ENCODE assay signal across 8 mouse cellular contexts in the genomic region with DNA sequence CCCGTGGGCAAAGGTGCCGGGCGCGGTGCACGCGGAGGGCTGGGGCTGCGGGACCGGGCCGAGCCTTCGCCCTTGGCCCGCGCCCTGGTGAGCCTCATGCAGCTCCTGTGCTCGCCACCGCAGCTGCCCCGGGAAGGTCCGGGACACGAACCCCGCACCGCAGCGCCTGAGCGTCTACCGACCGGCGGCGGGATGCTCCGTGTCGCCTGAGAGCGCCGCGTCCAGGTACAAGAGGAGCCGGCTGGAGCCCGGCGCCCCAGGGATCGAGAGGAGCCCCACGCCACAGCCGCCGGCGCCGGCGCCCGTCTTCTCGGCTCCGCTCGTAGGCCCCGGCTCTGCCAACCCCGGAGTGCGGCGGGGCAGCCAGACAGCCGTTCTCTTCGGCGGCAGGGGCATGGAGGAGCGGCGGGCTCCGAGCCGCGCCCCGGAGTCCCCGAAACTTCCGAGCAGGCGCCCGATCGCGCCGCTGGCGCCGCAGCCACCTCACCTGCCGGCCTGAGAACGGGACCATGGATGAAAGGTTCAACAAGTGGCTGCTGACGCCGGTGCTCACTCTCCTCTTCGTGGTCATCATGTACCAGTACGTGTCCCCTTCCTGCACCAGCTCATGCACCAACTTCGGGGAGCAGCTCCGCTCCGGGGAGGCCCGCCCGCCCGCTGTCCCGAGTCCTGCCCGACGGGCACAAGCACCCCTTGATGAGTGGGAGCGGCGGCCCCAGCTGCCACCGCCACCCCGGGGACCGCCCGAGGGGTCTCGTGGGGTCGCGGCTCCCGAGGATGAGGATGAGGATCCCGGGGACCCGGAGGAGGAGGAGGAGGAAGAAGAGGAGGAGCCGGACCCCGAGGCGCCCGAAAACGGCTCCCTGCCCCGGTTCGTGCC. TPM values are rescaled to one million over a fixed set of nuclear protein-coding genes. Genes with fewer than 3 reads are reported as not detected.
DNase-seq lines count a peak whose midpoint lies in the region; ATAC-seq and TF ChIP-seq lines count a peak whose summit lies in the region.

A gene (plus strand): TSS at position 436 of the 880 bp plus-strand sequence.

- H3K4me2 ChIP-seq in heart, embryonic 12.5 days, result peak within 1 kb of the TSS; percentile 92
- H3K4me2 ChIP-seq in heart, embryonic 15.5 days, result peak within 1 kb of the TSS; percentile 100
- H3K4me2 ChIP-seq in midbrain, embryonic 15.5 days, result peak within 1 kb of the TSS; percentile 97

- WGBS in heart, embryonic 12.5 days, result under 1% methylated on average over 100 of the region's 100 CpGs
- WGBS in heart, embryonic 15.5 days, result under 1% methylated on average over 94 of the region's 100 CpGs
- WGBS in midbrain, embryonic 15.5 days, result under 1% methylated on average over 99 of the region's 100 CpGs

- peak; percentile 64 for ATAC-seq in heart, embryonic 12.5 days (ENCODE audit: insufficient number of reproducible peaks, low FRiP score)
- ATAC-seq in G1E (ENCODE audit: extremely low read depth, insufficient number of reproducible peaks, low FRiP score, poor library complexity, severe bottlenecking), result no peak
- ATAC-seq in heart, embryonic 15.5 days (replicated peaks; ENCODE audit: insufficient number of reproducible peaks, insufficient read depth, low FRiP score, low read depth), result no peak
- ATAC-seq in midbrain, embryonic 15.5 days (replicated peaks), result peak; percentile 64

- H3K4me3 ChIP-seq in heart, embryonic 12.5 days, result peak within 1 kb of the TSS; percentile 65
- peak within 1 kb of the TSS; percentile 13; the same call in 1 of the 2 replicates for H3K4me3 ChIP-seq in G1E (ENCODE audit: low read depth, low read length)
- H3K4me3 ChIP-seq in heart, embryonic 15.5 days, result peak within 1 kb of the TSS; percentile 72
- peak within 1 kb of the TSS; percentile 75 for H3K4me3 ChIP-seq in midbrain, embryonic 15.5 days

- H3K9ac ChIP-seq in heart, embryonic 12.5 days, result peak within 1 kb of the TSS; percentile 69
- H3K9ac ChIP-seq in heart, embryonic 15.5 days, result peak within 1 kb of the TSS; percentile 53
- peak within 1 kb of the TSS; percentile 56 for H3K9ac ChIP-seq in midbrain, embryonic 15.5 days

- H3K4me1 ChIP-seq in heart, embryonic 12.5 days (replicated peaks), result peaks cover 3% of the 10 kb centered on the region
- H3K4me1 ChIP-seq in G1E (ENCODE audit: insufficient read depth, low read depth, low read length), result no peaks in the 10 kb centered on the region
- peaks cover 20% of the 10 kb centered on the region for H3K4me1 ChIP-seq in heart, embryonic 15.5 days (replicated peaks)
- peaks cover 17% of the 10 kb centered on the region for H3K4me1 ChIP-seq in midbrain, embryonic 15.5 days

- TF ChIP-seq CTCF in G1E (IDR thresholded peaks at IDR 0.05; ENCODE audit: low read depth, low read length), result no peak

- H3K27me3 ChIP-seq in heart, embryonic 12.5 days (replicated peaks), result peaks cover 54% of the 10 kb centered on the region
- H3K27me3 ChIP-seq in G1E (ENCODE audit: insufficient read depth, low read length), result no peaks in the 10 kb centered on the region; the same call in 1 of the 2 replicates
- H3K27me3 ChIP-seq in heart, embryonic 15.5 days, result peaks cover 64% of the 10 kb centered on the region
- H3K27me3 ChIP-seq in midbrain, embryonic 15.5 days (replicated peaks), result peaks cover 14% of the 10 kb centered on the region

- no peaks in the 10 kb centered on the region for H3K9me3 ChIP-seq in heart, embryonic 12.5 days (replicated peaks)
- H3K9me3 ChIP-seq in G1E (replicated peaks), result peaks cover 47% of the 10 kb centered on the region
- H3K9me3 ChIP-seq in heart, embryonic 15.5 days (replicated peaks), result no peaks in the 10 kb centered on the region
- H3K9me3 ChIP-seq in midbrain, embryonic 15.5 days, result no peaks in the 10 kb centered on the region

- H3K27ac ChIP-seq in heart, embryonic 12.5 days (ENCODE audit: poor library complexity, severe bottlenecking), result no peak within 1 kb of the TSS
- H3K27ac ChIP-seq in heart, embryonic 15.5 days, result no peak within 1 kb of the TSS
- peak within 1 kb of the TSS; percentile 40 for H3K27ac ChIP-seq in midbrain, embryonic 15.5 days

- H3K36me3 ChIP-seq in heart, embryonic 12.5 days, result no peaks in the 10 kb centered on the region
- no peaks in the 10 kb centered on the region for H3K36me3 ChIP-seq in G1E (replicated peaks)
- H3K36me3 ChIP-seq in heart, embryonic 15.5 days, result no peaks in the 10 kb centered on the region
- H3K36me3 ChIP-seq in midbrain, embryonic 15.5 days (replicated peaks), result no peaks in the 10 kb centered on the region

- no peak for DNase-seq in heart, adult 8-10 months (ENCODE audit: low spot score)
- no peak for DNase-seq in G1E (ENCODE audit: low spot score)
- DNase-seq in cerebellum, adult 9-11 months, result peak; percentile 56
- DNase-seq in left cerebral cortex, adult 8-10 months (ENCODE audit: low spot score in 2 of 2), result peak; percentile 18 to 23
- no peak for DNase-seq in spleen, postnatal 14 days (ENCODE audit: low spot score in 2 of 2)

RNA-seq across cellular contexts. Expression of the gene that starts here (rescaled TPM):
- 0.22 and 0.26 TPM in 2 replicates for polyA plus RNA-seq in heart, embryonic 12.5 days (2016; fragmentation: Nextera tagmentation; extraction: Ambion mirVana)
- not detected for total RNA-seq in heart, adult 8-10 months (2022)
- total RNA-seq in G1E (2014; fragmentation: Nextera tagmentation) (not detected in 2 replicates), G1E (2017) (0.11 and 0.12 TPM in 2 replicates)
- not detected in 2 replicates for polyA plus RNA-seq in G1E (2012)
- polyA plus RNA-seq in heart, embryonic 15.5 days (2015; fragmentation: Nextera tagmentation; extraction: Ambion mirVana), result 0.08 and 0.18 TPM in 2 replicates
- 10 to 100 TPM; 50.2 to 63.5 (median 53.8) TPM for total RNA-seq in left cerebral cortex, adult 8-10 months (2022)
- 2.2 and 2.6 TPM in 2 replicates for polyA plus RNA-seq in midbrain, embryonic 15.5 days (2015; fragmentation: Nextera tagmentation; extraction: Ambion mirVana)

Comparison
In these comparisons a context has a peak if more than half of its experiments do, and no peak if none do; other contexts are left out.
1. RNA of the gene that starts here (total RNA-seq): 50.2 to 63.5 TPM in left cerebral cortex, adult 8-10 months; 0.11 to 0.12 TPM in G1E and not detected in heart, adult 8-10 months; every median in the first group is over 10 times any median in the second.
2. Peak in ATAC-seq, H3K4me3 ChIP-seq, H3K9ac ChIP-seq and H3K4me2 ChIP-seq in heart, embryonic 12.5 days; RNA of the gene not detected or under 1 TPM.
3. H3K4me3 ChIP-seq: peak in every context shown above with its lines; median percentile 75 in midbrain, embryonic 15.5 days; 72 in heart, embryonic 15.5 days; 65 in heart, embryonic 12.5 days; 13 in G1E.
4. DNase-seq: peak in cerebellum, adult 9-11 months (single experiment) and left cerebral cortex, adult 8-10 months (2 of 2); none in heart, adult 8-10 months (single experiment), G1E (single experiment) and spleen, postnatal 14 days (0 of 2).
5. Peak in every context shown above with its lines, with median percentiles within 50 percentile points of each other: H3K4me2 ChIP-seq and H3K9ac ChIP-seq.